ENCODE assay signal across 9 mouse cellular contexts in genomic region chr12:83874597-83874996, GRCm38 (mm10). TPM values are rescaled to one million over a fixed set of nuclear protein-coding genes. Genes with fewer than 3 reads are reported as not detected.
DNase-seq lines count a peak whose midpoint lies in the region; ATAC-seq and TF ChIP-seq lines count a peak whose summit lies in the region.
"Had no signal": no experiment of that assay in that cellular context is flagged by ENCODE, and none has a peak within 500 bp of the region (broad histone marks: within the 10 kb centered on the region; RNA-seq: fewer than 3 reads in every experiment).

No protein-coding gene starts in this region.

- WGBS in liver, postnatal 0 days (ENCODE audit: insufficient replicate concordance): 81% methylated on average over 4 of the region's 4 CpGs
- 94% methylated on average over 4 of the region's 4 CpGs for WGBS in forebrain, embryonic 12.5 days
- 97% methylated on average over 4 of the region's 4 CpGs for WGBS in hindbrain, embryonic 11.5 days

- H3K9me3 ChIP-seq in liver, postnatal 0 days (ENCODE audit: low read length): no peaks in the 10 kb centered on the region
- H3K9me3 ChIP-seq in forebrain, embryonic 12.5 days: no peaks in the 10 kb centered on the region
- no peaks in the 10 kb centered on the region for H3K9me3 ChIP-seq in hindbrain, embryonic 11.5 days (ENCODE audit: control insufficient read depth, low read length)
- H3K9me3 ChIP-seq: midbrain, embryonic 12.5 days had no signal

- peak; percentile 6 for DNase-seq in liver
- no peak for DNase-seq in liver, postnatal 0 days
- peak; percentile 81 for DNase-seq in layer of hippocampus, adult 9-11 months
- DNase-seq in right cerebral cortex, postnatal 10 days (ENCODE audit: low spot score in 2 of 2): peak; percentile 60 to 62
- DNase-seq in hindbrain, embryonic 11.5 days (ENCODE audit: low spot score): no peak
- no peak for DNase-seq in adrenal gland, adult 2 months

- TF ChIP-seq CTCF in liver, postnatal 0 days (IDR thresholded peaks at IDR 0.05; ENCODE audit: low read depth): no peak

- H3K4me3 ChIP-seq in liver, postnatal 0 days (ENCODE audit: low read depth, low read length): no peak overlapping the region
- H3K4me3 ChIP-seq in forebrain, embryonic 12.5 days (replicated peaks): no peak overlapping the region
- H3K4me3 ChIP-seq in hindbrain, embryonic 11.5 days (ENCODE audit: low read depth, low read length): no peak overlapping the region
- H3K4me3 ChIP-seq: midbrain, embryonic 12.5 days had no signal

- H3K27ac ChIP-seq in liver, postnatal 0 days (ENCODE audit: low read depth): no peak overlapping the region
- H3K27ac ChIP-seq in forebrain, embryonic 12.5 days: no peak overlapping the region
- H3K27ac ChIP-seq in hindbrain, embryonic 11.5 days (ENCODE audit: low read depth, low read length): no peak overlapping the region
- H3K27ac ChIP-seq: midbrain, embryonic 12.5 days had no signal

- H3K27me3 ChIP-seq in liver, postnatal 0 days (ENCODE audit: insufficient read depth, low read length): no peaks in the 10 kb centered on the region
- H3K27me3 ChIP-seq in forebrain, embryonic 12.5 days: no peaks in the 10 kb centered on the region
- H3K27me3 ChIP-seq in hindbrain, embryonic 11.5 days (ENCODE audit: control insufficient read depth, insufficient read depth, low read length): no peaks in the 10 kb centered on the region
- H3K27me3 ChIP-seq: midbrain, embryonic 12.5 days had no signal

- ATAC-seq in liver, postnatal 0 days: no peak
- ATAC-seq in erythroblast, adult 5-6 weeks (replicated peaks; ENCODE audit: low FRiP score, poor library complexity, severe bottlenecking): peak; percentile 64; the same call in 1 of the 2 replicates
- no peak for ATAC-seq in forebrain, embryonic 12.5 days (ENCODE audit: low FRiP score)
- no peak for ATAC-seq in hindbrain, embryonic 11.5 days (ENCODE audit: low FRiP score)

- TF ChIP-seq EP300 in liver, postnatal 0 days (IDR thresholded peaks at IDR 0.05; ENCODE audit: low read depth): no peak

- H3K4me2 ChIP-seq in liver, postnatal 0 days (ENCODE audit: low read depth, low read length): no peak overlapping the region
- no peak overlapping the region for H3K4me2 ChIP-seq in forebrain, embryonic 12.5 days
- no peak overlapping the region for H3K4me2 ChIP-seq in hindbrain, embryonic 11.5 days (replicated peaks; ENCODE audit: low read depth, low read length)
- H3K4me2 ChIP-seq: midbrain, embryonic 12.5 days had no signal

- H3K4me1 ChIP-seq in liver, postnatal 0 days (ENCODE audit: insufficient read depth): no peaks in the 10 kb centered on the region
- no peaks in the 10 kb centered on the region for H3K4me1 ChIP-seq in forebrain, embryonic 12.5 days
- H3K4me1 ChIP-seq in hindbrain, embryonic 11.5 days (replicated peaks; ENCODE audit: control insufficient read depth, insufficient read depth, low read length): no peaks in the 10 kb centered on the region
- H3K4me1 ChIP-seq: midbrain, embryonic 12.5 days had no signal

- peaks cover 16% of the 10 kb centered on the region for H3K36me3 ChIP-seq in liver, postnatal 0 days (replicated peaks; ENCODE audit: insufficient read depth, low read length)
- peaks cover 33% of the 10 kb centered on the region for H3K36me3 ChIP-seq in forebrain, embryonic 12.5 days (replicated peaks)
- 0 out of 2 replicates have a peak, but pooled peaks cover 2% of the 10 kb centered on the region for H3K36me3 ChIP-seq in hindbrain, embryonic 11.5 days (ENCODE audit: control insufficient read depth, insufficient read depth, low read length)

- no peak overlapping the region for H3K9ac ChIP-seq in liver, postnatal 0 days (replicated peaks)
- no peak overlapping the region for H3K9ac ChIP-seq in forebrain, embryonic 12.5 days
- H3K9ac ChIP-seq in hindbrain, embryonic 11.5 days (ENCODE audit: low read depth, low read length): no peak overlapping the region
- H3K9ac ChIP-seq: midbrain, embryonic 12.5 days had no signal

RNA-seq across cellular contexts. Expression of gene Numb, which starts 47.1 kb away (rescaled TPM):
- 13.0 and 14.5 TPM in 2 replicates for polyA plus RNA-seq in liver, postnatal 0 days (2015; fragmentation: Nextera tagmentation; extraction: Ambion mirVana)
- 3.8 and 10.9 TPM in 2 replicates for total RNA-seq in erythroblast, adult 5-6 weeks (2015; ENCODE audit: low replicate concordance)
- total RNA-seq in erythroblast, adult 5-6 weeks (2017; ENCODE audit: low replicate concordance): 8.5 and 13.6 TPM in 2 replicates
- polyA plus RNA-seq in forebrain, embryonic 12.5 days (2016; fragmentation: Nextera tagmentation; extraction: Ambion mirVana): 33.2 and 33.4 TPM in 2 replicates
- polyA plus RNA-seq in hindbrain, embryonic 11.5 days (2014; fragmentation: Nextera tagmentation; extraction: Ambion mirVana): 27.5 and 31.0 TPM in 2 replicates
- total RNA-seq in adrenal gland, adult 2 months (2021): 10 to 100 TPM; 49.9 to 53.8 TPM
- polyA plus RNA-seq in adrenal gland, adult 2 months (2012; rRNA removed): 68.9 and 69.9 TPM in 2 replicates

Comparison
In these comparisons a context has a peak if more than half of its experiments do, and no peak if none do; other contexts are left out.
1. DNase-seq: peak in liver (single experiment), layer of hippocampus, adult 9-11 months (single experiment) and right cerebral cortex, postnatal 10 days (2 of 2); none in liver, postnatal 0 days (single experiment), hindbrain, embryonic 11.5 days (single experiment) and adrenal gland, adult 2 months (single experiment).